Mouse (Mus musculus) lung, adult 18-20 months (tissue): ENCODE data around the gene Drc1.
A peak's percentile ranks its signal among the peaks of the same experiment; 100 is the strongest.

Experiments
- DNase-seq, 2 experiments: peaks; one replicate each; pipeline ENCODE4 v3.0.0; 2022; ENCODE audit warnings: mixed read lengths in 2 of 2

The Drc1 gene

GRCm38 (mm10) chr5:30281291-30281732, at the start of gene Drc1:
Gene Drc1, plus strand, starts transcription at chr5:30281388.
- DNase-seq, result peak; percentile 14 to 28

DNA sequence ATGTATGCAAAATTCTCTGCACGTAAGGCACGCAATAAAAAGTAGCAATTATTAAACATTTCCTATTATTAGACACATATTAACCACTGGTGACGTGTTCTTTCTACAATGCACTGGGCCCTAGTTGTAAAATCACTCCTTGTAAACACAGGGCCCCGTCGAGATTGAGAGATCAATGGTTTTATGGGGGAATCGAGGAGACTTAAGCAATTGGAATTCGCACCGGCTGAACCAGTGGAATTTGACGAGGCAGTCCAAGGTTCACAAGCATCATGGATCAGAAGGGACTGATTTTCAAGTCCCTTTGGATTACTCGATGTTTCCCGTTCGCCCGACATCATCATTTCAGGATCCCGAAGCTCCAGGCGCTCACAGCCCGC, 49.3 kb upstream of the Drc1 start:
- DNase-seq, result no peak

DNA sequence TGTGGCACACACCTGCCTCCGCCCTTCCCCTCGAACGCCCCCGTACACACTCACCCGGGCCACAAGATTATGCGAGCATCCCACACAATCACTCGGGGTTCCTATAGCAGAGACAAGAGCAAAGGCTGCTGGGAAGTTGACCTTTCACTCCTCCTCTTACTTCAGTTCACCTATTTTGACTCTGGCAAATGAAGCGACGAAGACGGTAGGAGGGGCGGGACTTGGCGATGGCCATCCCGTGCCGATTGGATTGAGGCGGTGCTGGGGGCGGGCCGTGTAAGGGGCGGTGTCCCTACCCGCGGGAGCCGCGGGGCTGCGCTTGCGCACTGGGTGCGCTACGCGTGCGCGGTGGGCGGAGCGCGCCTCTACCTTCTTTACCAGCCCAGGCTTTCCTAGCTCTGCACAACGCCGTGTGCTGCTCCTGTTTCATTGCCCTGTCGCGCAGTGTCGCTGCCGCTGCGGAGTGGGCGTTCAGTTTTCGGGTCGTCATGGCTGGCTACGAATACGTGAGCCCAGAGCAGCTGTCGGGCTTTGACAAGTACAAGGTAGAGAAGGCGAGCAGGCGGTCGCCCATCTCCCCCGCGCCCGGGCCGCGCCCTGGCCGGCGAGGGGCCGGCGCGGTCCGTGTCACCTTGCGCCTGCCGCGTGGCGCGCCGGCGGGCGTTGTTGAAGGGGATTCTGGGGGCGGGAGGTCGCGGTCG, 48.8 kb upstream of the Drc1 start, which contains the start of gene Selenoi:
Gene Selenoi, plus strand, starts transcription at position 311 of the 701 bp plus-strand sequence.
- DNase-seq, result peak; percentile 99 to 100

DNA sequence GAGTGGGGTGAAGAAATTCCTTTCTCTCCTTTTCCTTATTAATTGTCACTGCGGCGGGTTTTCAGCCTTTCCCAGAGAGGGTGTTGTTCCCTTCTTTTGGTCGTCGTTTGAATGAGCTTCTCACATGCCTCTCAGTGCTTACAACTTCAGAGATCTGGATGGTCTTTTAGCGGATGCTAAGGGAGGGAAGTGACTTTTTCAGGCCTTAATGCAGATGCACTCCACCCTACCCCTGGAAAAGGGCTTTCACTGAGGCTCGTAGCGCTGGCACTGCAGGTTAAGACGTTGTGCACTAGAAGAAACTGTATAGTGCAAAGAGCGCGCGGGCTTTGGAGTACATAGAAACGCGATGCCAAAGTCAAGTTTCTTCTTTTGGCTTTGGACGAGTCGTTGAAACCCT, 48.1 kb upstream of the Drc1 start:
- DNase-seq, result no peak

- DNase-seq, result no peak
These were observed 47.2 kb upstream of the Drc1 start for GRCm38 (mm10) chr5:30233979-30234378.

GRCm38 (mm10) chr5:30235641-30236126, 45.5 kb upstream of the Drc1 start:
- DNase-seq, result no peak

DNA sequence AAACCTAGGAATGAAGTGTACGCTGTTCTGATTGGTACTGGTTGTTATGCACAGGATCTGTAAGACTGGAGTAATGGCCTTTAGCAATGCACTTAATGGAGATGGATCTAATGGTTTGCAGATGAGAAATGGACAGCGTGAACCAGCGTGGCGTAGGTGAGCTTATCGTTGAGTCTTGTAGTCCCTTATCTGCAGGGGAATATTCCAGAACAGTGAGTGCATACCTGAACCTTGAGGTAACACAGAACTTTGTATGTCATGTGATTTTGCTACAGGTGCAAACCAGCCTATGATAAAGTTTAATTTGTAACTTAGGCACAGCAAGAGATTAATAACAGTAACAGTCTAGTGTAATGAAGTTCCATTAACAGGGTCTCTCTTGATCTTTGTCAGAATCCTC, 42.7 kb upstream of the Drc1 start:
- no peak for DNase-seq

GRCm38 (mm10) chr5:30240552-30240951, 40.6 kb upstream of the Drc1 start:
- DNase-seq, result no peak

- no peak for DNase-seq
These were observed 38.8 kb upstream of the Drc1 start for GRCm38 (mm10) chr5:30242410-30242809.

GRCm38 (mm10) chr5:30243741-30244140, 37.4 kb upstream of the Drc1 start:
- no peak for DNase-seq

- DNase-seq, result peak in 1 of 2 experiments; percentile 5
These were observed 35.2 kb upstream of the Drc1 start for GRCm38 (mm10) chr5:30245861-30246416.

DNA sequence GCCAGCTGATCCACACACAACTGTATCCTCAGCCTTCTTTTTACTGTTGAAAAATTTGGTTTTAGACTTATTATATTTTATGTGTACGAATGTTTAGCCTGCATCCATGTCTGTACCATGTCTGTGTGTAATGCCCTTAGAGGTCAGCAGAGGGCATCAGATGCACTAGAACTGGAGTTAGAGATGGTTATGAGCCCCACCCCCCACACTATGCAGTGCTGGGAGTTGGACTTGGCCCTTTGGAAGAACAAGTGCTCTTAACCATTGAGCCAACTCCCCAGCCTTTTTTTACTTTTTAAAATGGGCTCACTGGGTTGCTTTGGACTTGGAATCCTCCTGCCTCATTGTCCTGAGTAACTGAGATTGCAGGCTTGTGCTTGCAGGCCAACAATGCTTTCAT, 33.5 kb upstream of the Drc1 start:
- no peak for DNase-seq

DNA sequence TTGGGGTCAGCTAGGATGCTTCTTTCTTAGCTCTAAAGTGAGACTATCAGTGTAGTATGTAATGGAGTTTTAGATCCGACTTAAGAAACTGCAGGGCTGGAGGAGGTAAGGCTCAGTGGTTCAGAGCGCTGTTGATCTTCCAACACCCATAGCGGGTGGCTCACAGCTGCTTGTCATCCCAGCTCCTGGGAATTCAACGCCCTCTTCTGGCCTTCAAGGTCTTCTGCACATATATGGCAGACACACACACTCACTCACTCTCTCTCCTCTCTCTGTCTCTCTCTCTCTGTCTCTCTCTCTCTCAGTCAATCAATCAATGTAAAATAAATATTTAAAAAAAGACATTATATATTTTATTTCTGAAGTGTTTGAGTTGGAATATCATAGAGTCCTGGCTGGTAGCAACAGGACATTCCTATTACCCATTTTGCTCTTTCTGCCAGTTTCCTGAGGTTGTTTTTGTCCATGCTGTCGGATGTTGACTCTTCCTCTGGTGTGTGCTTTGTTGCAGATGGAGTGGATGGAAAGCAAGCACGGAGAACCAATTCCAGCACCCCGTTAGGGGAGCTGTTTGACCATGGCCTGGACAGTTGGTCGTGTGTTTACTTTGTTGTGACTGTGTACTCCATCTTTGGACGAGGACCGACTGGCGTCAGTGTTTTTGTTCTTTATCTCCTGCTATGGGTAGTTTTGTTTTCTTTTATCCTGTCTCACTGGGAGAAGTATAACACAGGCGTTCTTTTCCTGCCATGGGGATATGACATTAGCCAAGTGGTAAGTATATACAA, 25.4 kb upstream of the Drc1 start:
- no peak for DNase-seq

DNA sequence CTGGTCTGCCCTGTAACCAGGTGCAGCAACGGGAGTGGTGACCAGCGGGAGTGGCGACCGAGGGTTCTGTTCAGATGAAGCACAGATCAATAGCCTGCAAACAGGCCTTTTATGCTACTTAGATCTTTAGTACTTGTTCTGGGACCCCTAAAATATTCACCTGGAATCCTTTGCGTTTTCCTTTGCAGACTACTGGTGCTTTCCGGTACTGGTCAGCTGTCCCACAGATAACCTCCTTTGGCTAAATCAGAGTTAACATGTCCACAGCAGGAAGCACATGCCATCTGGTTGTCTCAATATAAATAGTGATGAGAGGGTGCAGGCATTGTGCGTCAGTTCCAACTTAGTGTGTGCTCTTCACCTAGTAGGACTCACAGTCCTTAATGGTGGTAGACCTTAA, 22.4 kb upstream of the Drc1 start:
- DNase-seq, result no peak

GRCm38 (mm10) chr5:30270571-30271190, 10.5 kb upstream of the Drc1 start:
- no peak for DNase-seq

GRCm38 (mm10) chr5:30271599-30272281, 9.4 kb upstream of the Drc1 start:
- peak; percentile 37 to 48 for DNase-seq

GRCm38 (mm10) chr5:30276361-30276760, 4.8 kb upstream of the Drc1 start:
- no peak for DNase-seq

- DNase-seq, result no peak
These were observed 2.2 kb upstream of the Drc1 start for GRCm38 (mm10) chr5:30278952-30279351.

GRCm38 (mm10) chr5:30279446-30279845, 1.7 kb upstream of the Drc1 start:
- DNase-seq, result no peak

DNA sequence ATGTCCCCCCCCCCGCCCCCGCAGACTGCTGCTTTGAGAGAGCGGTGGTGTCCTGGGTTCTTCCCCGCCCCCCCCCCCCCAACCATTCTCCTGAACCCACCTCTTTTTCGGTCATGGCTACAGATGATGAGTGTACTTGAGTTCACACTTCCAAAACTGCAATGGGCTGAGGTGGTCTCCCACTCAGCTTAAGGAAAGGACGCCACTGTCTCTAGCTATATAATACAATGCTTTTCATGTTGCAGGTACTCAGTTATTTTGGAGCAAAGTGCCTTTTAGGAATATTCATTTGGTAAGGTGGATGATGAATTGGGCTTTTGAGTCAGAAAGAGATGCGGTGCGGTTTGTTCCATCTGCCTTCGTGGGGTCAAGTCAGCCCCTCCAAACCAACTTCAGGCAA, 324 bp upstream of the Drc1 start:
- DNase-seq, result no peak

DNA sequence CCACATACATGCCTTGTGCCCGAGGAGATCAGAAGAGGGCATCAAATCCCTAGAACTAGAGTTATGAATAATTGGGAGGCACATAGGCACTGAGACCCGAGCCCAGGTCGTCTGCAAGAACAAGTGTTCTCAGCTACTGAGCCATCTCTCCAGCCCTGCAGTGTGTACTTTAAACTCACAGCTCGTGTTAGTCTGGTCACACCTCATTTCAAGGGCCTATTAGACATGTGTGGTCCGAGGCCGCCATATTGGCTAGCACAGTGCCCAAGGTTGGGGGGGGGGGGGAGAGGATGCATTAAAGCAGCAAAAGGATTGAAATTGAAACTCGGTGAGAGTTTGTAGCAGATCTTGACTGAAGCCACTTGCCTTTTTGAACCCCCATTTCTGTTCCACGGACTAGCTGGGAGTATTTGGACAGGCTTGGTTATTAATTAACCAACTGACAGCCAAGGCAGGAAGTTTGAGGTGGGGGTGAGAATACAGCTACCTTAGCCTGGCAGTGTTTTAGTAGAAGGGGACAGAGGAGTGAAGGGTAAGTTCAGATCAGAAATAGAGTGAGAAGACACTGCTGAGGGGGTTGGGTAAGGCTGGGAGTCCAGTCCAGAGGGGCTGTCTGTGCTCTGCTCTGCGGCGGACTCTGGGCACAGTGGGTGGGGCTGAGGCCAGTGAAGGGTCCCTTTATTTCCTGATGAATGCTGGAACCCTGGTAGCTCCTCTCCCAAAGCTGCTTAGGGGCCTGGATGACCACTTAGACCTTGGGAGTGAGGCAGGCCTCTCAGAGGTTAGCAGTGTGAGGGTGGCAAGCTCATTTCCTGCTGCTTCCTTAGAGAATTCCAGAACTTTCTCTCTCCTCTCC, 5.0 kb downstream of the Drc1 start:
- DNase-seq, result no peak
